Mouse (Mus musculus) neural tube, postnatal 0 days (tissue): ENCODE measurements around the gene Tmed3. TPM values are rescaled to one million over a fixed set of nuclear protein-coding genes. Genes with fewer than 3 reads are reported as not detected.

ENCODE experiments used
- polyA plus RNA-seq: library from polyadenylated mRNA; unstranded; fragments of >200 nt; fragmentation: Nextera tagmentation; extraction: Ambion mirVana; gene quantifications from 2 replicates; pipeline ENCODE4 v1.2.1, GENCODE M21; 2015

Gene Tmed3
- polyA plus RNA-seq: 72.7 and 73.1 TPM in 2 replicates

DNA sequence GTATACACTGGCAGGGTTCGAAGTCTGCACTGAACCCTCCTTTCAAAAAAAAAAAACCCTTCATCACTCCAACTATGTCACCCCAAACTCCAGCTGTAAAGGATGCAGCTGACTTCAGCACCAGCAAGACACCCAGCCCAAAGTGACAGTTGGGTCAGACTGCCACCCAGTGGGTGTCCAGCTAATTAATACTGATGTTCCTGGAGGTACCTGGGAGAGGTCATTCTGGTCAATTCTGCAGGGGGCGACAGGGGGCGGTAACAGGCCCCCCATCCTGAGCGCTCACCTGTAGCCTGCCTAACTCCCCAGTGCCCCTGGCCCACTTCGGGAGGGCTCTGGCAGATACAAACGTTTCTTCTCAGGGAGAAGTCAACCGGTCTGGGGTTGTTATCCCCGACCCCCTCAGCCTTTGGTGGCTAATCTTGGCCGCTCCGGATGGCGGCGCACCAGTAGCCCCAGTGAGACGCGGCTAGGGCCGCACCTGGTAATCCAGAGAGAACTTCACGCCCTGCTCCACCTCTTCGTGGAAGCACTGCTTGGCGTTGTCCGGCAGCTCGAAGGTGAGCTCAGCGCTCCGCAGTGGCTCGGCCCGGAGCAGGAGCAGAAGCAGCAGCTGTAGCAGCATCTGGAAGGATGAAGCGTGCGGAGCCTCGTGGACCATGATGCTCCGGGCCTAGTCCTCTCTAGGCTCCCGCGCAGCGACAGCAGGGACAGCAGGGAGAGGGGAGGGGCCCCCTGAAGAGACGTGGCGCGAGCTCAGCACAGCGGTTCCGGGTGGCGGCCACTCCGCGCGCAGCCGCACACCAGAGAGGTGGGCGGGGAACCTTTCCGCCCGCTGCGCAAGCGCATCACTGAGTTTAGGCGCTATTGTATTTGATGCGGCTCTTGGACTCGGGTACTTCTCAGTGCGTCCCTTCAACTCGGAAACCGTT, at the start of gene Tmed3:
TSS of gene Tmed3 (minus strand) at position 804 of the 932 bp plus-strand sequence.

DNA sequence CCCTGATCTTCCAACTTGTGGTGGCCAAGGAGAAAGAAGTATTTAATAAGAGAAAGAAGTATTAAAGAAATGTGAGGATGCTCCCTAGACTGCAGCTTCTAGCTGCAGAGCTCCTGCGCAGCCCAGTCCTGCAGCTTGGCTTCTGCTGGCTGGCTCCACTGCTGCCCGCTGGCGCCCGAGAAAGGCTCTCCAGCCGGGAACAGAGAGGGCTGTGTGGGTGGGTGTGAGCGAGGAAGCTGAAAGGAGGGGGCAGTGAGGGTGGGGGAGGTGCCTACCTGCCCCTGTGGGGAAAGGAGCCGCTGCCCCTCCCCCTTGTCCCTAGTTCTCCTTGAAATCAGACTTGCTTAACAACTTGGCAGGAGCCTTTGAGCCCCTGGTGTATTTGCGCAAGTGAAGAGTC, 33.4 kb upstream of the Tmed3 start, which contains the start of gene Ankrd34c:
TSS of gene Ankrd34c (minus strand) at position 181 of the 400 bp plus-strand sequence.

Other genes with a start within 250 kb of the Tmed3 start
- 8.3 and 9.6 TPM in 2 replicates for gene Minar1, start 81.9 kb downstream of the Tmed3 start, polyA plus RNA-seq
- gene Ankrd34c, start 33.4 kb upstream of the Tmed3 start, polyA plus RNA-seq: 1.3 and 1.6 TPM in 2 replicates
- 48.5 and 49.6 TPM in 2 replicates for gene Rasgrf1, start 204.8 kb upstream of the Tmed3 start, polyA plus RNA-seq